Mouse (Mus musculus) midbrain, embryonic 10.5 days (tissue): ENCODE results near the gene Morc4. TPM values are rescaled to one million over a fixed set of nuclear protein-coding genes. Genes with fewer than 3 reads are reported as not detected.

ENCODE experiments used
- DNase-seq: peaks from one replicate; pipeline ENCODE4 v3.0.0-alpha.2; 2017; ENCODE audit warnings: low spot score
- H3K27ac ChIP-seq: fragments of 300-500 bp; sonication (generic); replicated peaks from 2 replicates; pipeline ENCODE4 v1.5.1; 2016; ENCODE audit warnings: mild to moderate bottlenecking
- H3K27me3 ChIP-seq: fragments of 300-500 bp; sonication (generic); 2 replicates; pipeline ENCODE4 v1.6.1; 2016; ENCODE audit warnings: low read depth, mild to moderate bottlenecking; ENCODE audit not compliant: poor library complexity, severe bottlenecking
- H3K36me3 ChIP-seq: fragments of 300-500 bp; sonication (generic); 2 replicates; pipeline ENCODE4 v1.6.1; 2016; ENCODE audit warnings: mild to moderate bottlenecking, moderate library complexity
- H3K4me1 ChIP-seq: fragments of 300-500 bp; sonication (generic); 2 replicates; pipeline ENCODE4 v1.6.1; 2016
- H3K4me3 ChIP-seq: fragments of 300-500 bp; sonication (generic); 2 replicates; pipeline ENCODE4 v1.5.1; 2016; ENCODE audit warnings: mild to moderate bottlenecking, moderate library complexity
- H3K9me3 ChIP-seq: fragments of 300-500 bp; sonication (generic); replicated peaks from 2 replicates; pipeline ENCODE4 v1.6.1; 2016; ENCODE audit warnings: mild to moderate bottlenecking
- WGBS: fragments of 180-500 bp; shearing (Covaris S2); methylation state at CpG from one replicate; pipeline ENCODE4 v1.1.7; 2016; 5-methylcytosine and 5-hydroxymethylcytosine counted together
- polyA plus RNA-seq: library from polyadenylated mRNA; unstranded; fragments of >200 nt; fragmentation: Nextera tagmentation; extraction: Ambion mirVana; gene quantifications from 2 replicates; pipeline ENCODE4 v1.2.1, GENCODE M21; 2016

The Morc4 gene
- polyA plus RNA-seq, 1 experiment from 2014 or later, result 7.3 TPM

DNA sequence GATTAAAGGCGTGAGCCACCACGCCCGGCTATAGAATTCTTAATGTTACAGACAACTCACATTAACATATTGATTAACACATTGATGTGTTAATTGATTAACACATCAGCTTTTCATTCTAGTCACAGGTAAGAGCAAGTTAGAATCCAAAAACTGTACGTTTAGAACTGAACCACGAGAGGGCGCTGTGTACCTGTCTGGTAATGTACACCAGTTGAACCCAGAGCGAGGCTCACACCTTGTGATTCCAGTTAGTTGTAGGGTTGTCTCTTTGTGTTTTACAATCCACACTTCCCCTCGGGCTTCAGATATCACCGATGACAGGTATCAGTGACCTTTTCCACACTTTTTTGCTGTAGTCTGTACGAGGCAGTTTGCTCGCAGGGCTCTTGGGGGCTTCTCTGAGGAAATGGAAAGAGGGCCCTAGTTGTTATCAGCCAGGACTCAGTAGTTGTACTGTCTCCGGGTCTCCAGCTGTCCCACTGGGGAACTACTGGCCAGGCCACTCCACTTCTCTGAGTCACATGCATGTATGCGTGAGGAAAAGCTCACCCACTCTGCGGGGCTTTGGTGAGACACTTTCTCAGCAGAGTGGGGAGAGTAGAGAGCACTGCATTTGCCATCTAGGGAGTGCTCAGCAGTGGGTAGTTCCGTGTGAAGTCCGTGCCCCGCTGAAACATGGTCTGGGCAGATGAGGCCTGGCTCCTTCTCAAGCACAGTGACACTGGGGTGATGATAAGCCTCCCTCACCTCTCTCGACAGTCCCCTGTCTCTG is 97.0 kb downstream of the Morc4 start:
- WGBS, result 32% methylated on average over 18 of the region's 18 CpGs

More for the DNA sequence above, 97.0 kb downstream of the Morc4 start:
- Histone ChIP-seq H3K9me3 (no peaks in the 10 kb centered on the region), H3K27me3 (peaks cover 86% of the 10 kb centered on the region), H3K36me3 (no peaks in the 10 kb centered on the region), H3K27ac (no peak overlapping the region), H3K4me1 (peaks cover 3% of the 10 kb centered on the region), H3K4me3 (no peak overlapping the region)
- DNase-seq, result peak; percentile 47

Other genes with a start within 250 kb of the Morc4 start
- 0.64 and 0.86 TPM in 2 replicates for gene Tbc1d8b, start 186.7 kb downstream of the Morc4 start, polyA plus RNA-seq
- gene Gm15013, start 157.2 kb downstream of the Morc4 start, polyA plus RNA-seq, result 0.20 and 0.22 TPM in 2 replicates
- 0.68 and 1.1 TPM in 2 replicates for gene Ripply1, start 89.3 kb downstream of the Morc4 start, polyA plus RNA-seq
- 0.11 and 0.15 TPM in 2 replicates for gene Cldn2, start 70.8 kb downstream of the Morc4 start, polyA plus RNA-seq
- 5.0 and 6.8 TPM in 2 replicates for gene Rbm41, start 126.9 kb upstream of the Morc4 start, polyA plus RNA-seq
- gene Nup62cl, start 191.0 kb upstream of the Morc4 start, polyA plus RNA-seq, result 2.4 and 3.8 TPM in 2 replicates
- not detected in 2 replicates for gene Pih1h3b, start 191.2 kb upstream of the Morc4 start, polyA plus RNA-seq